In the genomic region with DNA sequence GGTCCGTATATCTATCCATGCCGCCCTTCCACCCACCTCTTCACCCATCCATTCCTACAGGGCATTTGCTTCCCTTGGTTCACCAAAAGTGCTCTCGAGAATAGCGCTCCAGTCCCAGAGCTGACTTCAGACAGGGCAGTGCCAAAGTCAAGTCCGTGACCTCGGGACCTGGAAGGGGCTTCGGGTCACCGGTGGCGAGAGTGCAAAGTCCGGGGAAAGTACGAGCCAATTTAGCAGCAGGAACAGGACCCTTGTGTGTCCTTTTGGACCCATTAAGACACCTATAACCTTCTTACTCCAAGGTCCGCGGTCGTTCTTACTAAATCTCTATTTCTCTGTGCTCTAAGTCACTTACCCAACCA, we compare ENCODE assay signal across 8 mouse cellular contexts. TPM values are rescaled to one million over a fixed set of nuclear protein-coding genes. Genes with fewer than 3 reads are reported as not detected.
DNase-seq lines count a peak whose midpoint lies in the region; ATAC-seq and TF ChIP-seq lines count a peak whose summit lies in the region.

No protein-coding gene starts in this region.

- no peak for TF ChIP-seq POLR2A in thymus, adult 2 months (IDR thresholded peaks at IDR 0.05; ENCODE audit: control insufficient read depth, extremely low read depth, insufficient read depth, low read length, poor library complexity)

- no peaks in the 10 kb centered on the region for H3K27me3 ChIP-seq in thymus, adult 2 months (ENCODE audit: control insufficient read depth, insufficient read depth, low read length)
- H3K27me3 ChIP-seq in forebrain, embryonic 16.5 days (replicated peaks; ENCODE audit: control insufficient read depth, insufficient read depth, low read length) = no peaks in the 10 kb centered on the region
- peaks cover 10% of the 10 kb centered on the region; the same call in 1 of the 2 replicates for H3K27me3 ChIP-seq in limb, embryonic 10.5 days (ENCODE audit: low read depth, poor library complexity, severe bottlenecking)
- H3K27me3 ChIP-seq in stomach, embryonic 14.5 days (ENCODE audit: control insufficient read depth, insufficient read depth, low read length) = no peaks in the 10 kb centered on the region

- ATAC-seq in forebrain, embryonic 16.5 days = no peak
- ATAC-seq in stomach, embryonic 14.5 days (ENCODE audit: insufficient number of reproducible peaks, insufficient read depth, low FRiP score, low read depth) = 0 out of 2 replicates have a peak, but pooled peaks have one; percentile 10

- peak overlapping the region; percentile 78 for H3K27ac ChIP-seq in thymus, adult 2 months (ENCODE audit: control insufficient read depth, insufficient read depth, low read length)
- peak overlapping the region; percentile 96 for H3K27ac ChIP-seq in forebrain, embryonic 16.5 days (ENCODE audit: low read length)
- H3K27ac ChIP-seq in limb, embryonic 10.5 days = peak overlapping the region; percentile 95
- peak overlapping the region; percentile 91 for H3K27ac ChIP-seq in stomach, embryonic 14.5 days (ENCODE audit: low read length)

- no peak for TF ChIP-seq CTCF in thymus, adult 2 months (IDR thresholded peaks at IDR 0.05; ENCODE audit: borderline replicate concordance, control insufficient read depth, extremely low read depth, insufficient read depth, low read length, poor library complexity)

- WGBS in thymus, adult 2 months = 0% methylated on average over 14 of the region's 14 CpGs
- WGBS in forebrain, embryonic 16.5 days = 1% methylated on average over 14 of the region's 14 CpGs
- WGBS in limb, embryonic 10.5 days = under 1% methylated on average over 14 of the region's 14 CpGs
- WGBS in stomach, embryonic 14.5 days = under 1% methylated on average over 14 of the region's 14 CpGs

- H3K4me1 ChIP-seq in thymus, adult 2 months (replicated peaks; ENCODE audit: control insufficient read depth, insufficient read depth, low read length) = peaks cover 20% of the 10 kb centered on the region
- H3K4me1 ChIP-seq in forebrain, embryonic 16.5 days (replicated peaks; ENCODE audit: control insufficient read depth, insufficient read depth, low read length) = peaks cover 31% of the 10 kb centered on the region
- H3K4me1 ChIP-seq in limb, embryonic 10.5 days = peaks cover 53% of the 10 kb centered on the region
- H3K4me1 ChIP-seq in stomach, embryonic 14.5 days (ENCODE audit: control insufficient read depth, insufficient read depth, low read length) = peaks cover 27% of the 10 kb centered on the region

- DNase-seq in thymus, adult 2 months = no peak
- DNase-seq in thymus, postnatal 14 days = no peak
- DNase-seq in limb, embryonic 10.5 days (ENCODE audit: low spot score) = no peak
- DNase-seq in embryo, embryonic 10.5 days (ENCODE audit: low spot score) = no peak
- DNase-seq in cerebellum, postnatal 4 days (ENCODE audit: low spot score in 2 of 2) = no peak
- DNase-seq in ovary, postnatal 36 days (ENCODE audit: low spot score) = no peak

- H3K4me3 ChIP-seq in thymus, adult 2 months (ENCODE audit: control insufficient read depth, insufficient read depth, low read length) = peak overlapping the region; percentile 81
- H3K4me3 ChIP-seq in forebrain, embryonic 16.5 days (replicated peaks; ENCODE audit: low read length) = peak overlapping the region; percentile 80
- peak overlapping the region; percentile 68 for H3K4me3 ChIP-seq in limb, embryonic 10.5 days
- peak overlapping the region; percentile 77 for H3K4me3 ChIP-seq in stomach, embryonic 14.5 days (ENCODE audit: low read depth, low read length)

- no peaks in the 10 kb centered on the region for H3K36me3 ChIP-seq in thymus, adult 2 months (ENCODE audit: control insufficient read depth, insufficient read depth, low read length)
- H3K36me3 ChIP-seq in forebrain, embryonic 16.5 days (ENCODE audit: control insufficient read depth, insufficient read depth) = no peaks in the 10 kb centered on the region
- peaks cover 10% of the 10 kb centered on the region for H3K36me3 ChIP-seq in limb, embryonic 10.5 days
- H3K36me3 ChIP-seq in stomach, embryonic 14.5 days (ENCODE audit: control insufficient read depth, insufficient read depth, low read length) = 0 out of 2 replicates have a peak, but pooled peaks cover 3% of the 10 kb centered on the region

- H3K9ac ChIP-seq in forebrain, embryonic 16.5 days (replicated peaks; ENCODE audit: low read depth, low read length) = peak overlapping the region; percentile 92
- H3K9ac ChIP-seq in stomach, embryonic 14.5 days (replicated peaks; ENCODE audit: low read depth, low read length) = peak overlapping the region; percentile 40

- no peaks in the 10 kb centered on the region for H3K9me3 ChIP-seq in forebrain, embryonic 16.5 days (ENCODE audit: control insufficient read depth, low read length)
- no peaks in the 10 kb centered on the region for H3K9me3 ChIP-seq in limb, embryonic 10.5 days (replicated peaks)
- no peaks in the 10 kb centered on the region for H3K9me3 ChIP-seq in stomach, embryonic 14.5 days (ENCODE audit: control insufficient read depth, low read depth, low read length)

- H3K4me2 ChIP-seq in forebrain, embryonic 16.5 days (ENCODE audit: low read length) = peak overlapping the region; percentile 98
- H3K4me2 ChIP-seq in stomach, embryonic 14.5 days (replicated peaks; ENCODE audit: low read depth, low read length) = peak overlapping the region; percentile 97

RNA-seq across cellular contexts. Expression of gene Hes6, which starts 0.3 kb away (rescaled TPM):
- polyA plus RNA-seq in thymus, adult 2 months (2012; rRNA removed) = 200 and 203 TPM in 2 replicates
- 208 and 217 TPM in 2 replicates for polyA plus RNA-seq in forebrain, embryonic 16.5 days (2015; fragmentation: Nextera tagmentation; extraction: Ambion mirVana)
- polyA plus RNA-seq in limb, embryonic 10.5 days (2016; fragmentation: Nextera tagmentation; extraction: Ambion mirVana) = 86.2 and 111 TPM in 2 replicates
- 65.7 and 78.1 TPM in 2 replicates for polyA plus RNA-seq in stomach, embryonic 14.5 days (2014; fragmentation: Nextera tagmentation; extraction: Ambion mirVana)

RNA-seq across cellular contexts. Expression of gene Ilkap, which starts 14.9 kb away (rescaled TPM):
- 90.3 and 104 TPM in 2 replicates for polyA plus RNA-seq in thymus, adult 2 months (2012; rRNA removed)
- polyA plus RNA-seq in forebrain, embryonic 16.5 days (2015; fragmentation: Nextera tagmentation; extraction: Ambion mirVana) = 158 and 163 TPM in 2 replicates
- polyA plus RNA-seq in limb, embryonic 10.5 days (2016; fragmentation: Nextera tagmentation; extraction: Ambion mirVana) = 185 and 190 TPM in 2 replicates
- polyA plus RNA-seq in stomach, embryonic 14.5 days (2014; fragmentation: Nextera tagmentation; extraction: Ambion mirVana) = 134 and 146 TPM in 2 replicates

RNA-seq across cellular contexts. Expression of gene Per2, which starts 45.6 kb away (rescaled TPM):
- polyA plus RNA-seq in thymus, adult 2 months (2012; rRNA removed) = 3.3 and 3.4 TPM in 2 replicates
- polyA plus RNA-seq in forebrain, embryonic 16.5 days (2015; fragmentation: Nextera tagmentation; extraction: Ambion mirVana) = 5.6 and 6.3 TPM in 2 replicates
- polyA plus RNA-seq in limb, embryonic 10.5 days (2016; fragmentation: Nextera tagmentation; extraction: Ambion mirVana) = 1.8 and 2.4 TPM in 2 replicates
- polyA plus RNA-seq in stomach, embryonic 14.5 days (2014; fragmentation: Nextera tagmentation; extraction: Ambion mirVana) = 7.3 and 9.5 TPM in 2 replicates

RNA-seq across cellular contexts. Expression of gene Erfe, which starts 47.3 kb away (rescaled TPM):
- polyA plus RNA-seq in thymus, adult 2 months (2012; rRNA removed) = 1.4 and 2.5 TPM in 2 replicates
- polyA plus RNA-seq in forebrain, embryonic 16.5 days (2015; fragmentation: Nextera tagmentation; extraction: Ambion mirVana) = 0.16 and 0.62 TPM in 2 replicates
- polyA plus RNA-seq in limb, embryonic 10.5 days (2016; fragmentation: Nextera tagmentation; extraction: Ambion mirVana) = 1.4 and 1.8 TPM in 2 replicates
- 2.1 and 2.5 TPM in 2 replicates for polyA plus RNA-seq in stomach, embryonic 14.5 days (2014; fragmentation: Nextera tagmentation; extraction: Ambion mirVana)
